Mouse (Mus musculus): ENCODE data around the gene Ccdc34.

DNA sequence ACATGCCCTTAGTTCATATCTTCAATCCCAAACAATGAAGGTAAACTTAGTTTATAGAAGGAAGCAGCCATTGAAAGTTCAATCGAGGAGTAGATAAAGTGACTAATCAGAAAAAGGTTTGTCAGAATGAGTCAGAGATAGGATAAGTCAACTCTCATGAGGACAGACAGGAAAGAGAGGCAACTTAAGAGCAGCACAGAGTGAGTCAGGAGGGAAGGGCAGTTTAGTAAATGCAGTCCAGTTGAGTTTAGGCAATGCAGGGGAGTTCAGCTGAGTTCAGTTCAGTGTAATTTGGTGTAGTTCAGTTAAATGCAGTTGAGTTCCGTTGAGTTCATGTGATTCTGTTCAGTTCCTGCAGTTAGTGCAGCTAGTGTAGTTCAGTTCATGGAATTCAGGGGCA is 138.7 kb downstream of the Ccdc34 start:
- TF ChIP-seq POLR2A (IDR thresholded peaks at IDR 0.05; ENCODE audit: control insufficient read depth, low read depth, low read length) (no peak), CTCF (IDR thresholded peaks at IDR 0.05; ENCODE audit: control insufficient read depth, insufficient read depth, insufficient replicate concordance, low read depth, low read length) (no peak)

Data from testis, adult 2 months (tissue).